Mouse (Mus musculus) E14TG2a.4 (cell line): ENCODE data around the gene Upf2.

Experiments
- CTCF ChIP-seq: conservative IDR thresholded peaks from 2 replicates; pipeline ENCODE4 v1.5.1; 2014; ENCODE audit warnings: low read length
- POU5F1 ChIP-seq: IDR thresholded peaks from 2 replicates; pipeline ENCODE4 v1.6.1; 2014; ENCODE audit warnings: low read length, borderline replicate concordance

DNA sequence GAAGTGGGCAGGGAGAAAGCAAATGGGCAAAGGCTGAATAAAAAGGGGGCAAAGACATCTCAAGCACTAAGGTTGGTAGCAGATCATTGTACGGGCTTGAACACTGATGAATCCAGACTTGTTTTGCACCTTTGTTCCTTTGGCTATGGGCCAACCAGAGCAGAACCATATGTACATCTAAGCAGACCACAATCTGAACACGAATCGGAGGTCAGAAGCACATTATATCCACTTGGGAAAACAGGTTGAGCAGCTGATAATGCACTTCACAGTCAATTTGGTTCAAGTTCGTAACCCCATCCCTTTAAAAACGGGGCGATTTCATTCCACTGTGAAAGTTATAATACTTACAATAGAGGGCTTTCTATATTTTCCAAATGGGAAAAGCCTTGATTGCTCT, 964 bp upstream of the Upf2 start:
- TF ChIP-seq CTCF = no peak
- TF ChIP-seq POU5F1 = no peak
